21 mouse cellular contexts compared by ENCODE assay signal in the genomic region with DNA sequence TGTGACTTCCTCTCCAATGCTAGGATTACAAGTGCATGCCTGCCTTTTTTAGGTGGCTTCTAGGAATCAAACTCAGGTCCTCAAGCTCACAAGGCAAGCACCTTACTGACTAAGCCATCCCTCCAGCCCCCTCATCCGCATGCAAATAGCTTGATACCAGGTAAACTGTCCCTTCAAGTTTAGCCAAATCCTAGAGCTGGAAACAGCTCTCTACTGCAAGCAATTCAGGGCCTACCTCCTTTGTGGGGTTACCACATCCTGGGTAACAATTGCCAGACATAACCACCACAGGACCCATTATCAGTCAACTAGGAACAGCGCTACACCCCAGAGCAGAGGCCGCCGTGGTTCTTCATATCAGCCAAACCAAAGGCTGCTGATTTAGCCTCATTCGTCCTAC. TPM values are rescaled to one million over a fixed set of nuclear protein-coding genes. Genes with fewer than 3 reads are reported as not detected.
A peak's percentile ranks its signal among the peaks of the same experiment; 100 is the strongest.
DNase-seq lines count a peak whose midpoint lies in the region; ATAC-seq and TF ChIP-seq lines count a peak whose summit lies in the region.
"Had no signal": no experiment of that assay in that cellular context is flagged by ENCODE, and none has a peak within 500 bp of the region (broad histone marks: within the 10 kb centered on the region; RNA-seq: fewer than 3 reads in every experiment).

No protein-coding gene starts in this region.

- intact Hi-C loops in left cerebral cortex, adult 2 months (cut with DNase I) = no loop called here

- H3K4me3 ChIP-seq in heart, embryonic 16.5 days (ENCODE audit: low read length) = no peak overlapping the region
- H3K4me3 ChIP-seq in left cerebral cortex, adult 2 months = no peak overlapping the region
- H3K4me3 ChIP-seq: embryonic facial prominence, embryonic 13.5 days; heart, embryonic 10.5 days; hindbrain, embryonic 13.5 days; intestine, embryonic 15.5 days; limb, embryonic 13.5 days; liver, embryonic 15.5 days had no signal

- no peaks in the 10 kb centered on the region for H3K9me3 ChIP-seq in heart, embryonic 16.5 days (replicated peaks; ENCODE audit: control insufficient read depth, low read length)
- H3K9me3 ChIP-seq: embryonic facial prominence, embryonic 13.5 days; heart, embryonic 10.5 days; hindbrain, embryonic 13.5 days; intestine, embryonic 15.5 days; limb, embryonic 13.5 days; liver, embryonic 15.5 days had no signal

- H3K27me3 ChIP-seq in heart, embryonic 16.5 days (ENCODE audit: control insufficient read depth, insufficient read depth, low read length) = no peaks in the 10 kb centered on the region
- H3K27me3 ChIP-seq: embryonic facial prominence, embryonic 13.5 days; hindbrain, embryonic 13.5 days; intestine, embryonic 15.5 days; limb, embryonic 13.5 days; liver, embryonic 15.5 days had no signal

- WGBS in heart, embryonic 16.5 days = 68% methylated on average over 5 of the region's 5 CpGs

- DNase-seq in heart, postnatal 4 days = no peak
- DNase-seq in thymus, postnatal 36 days = peak; percentile 68 to 69
- no peak for DNase-seq in right cerebral cortex, postnatal 4 days
- DNase-seq in lung, postnatal 36 days = no peak
- no peak for DNase-seq in left cerebral cortex, adult 2 months (ENCODE audit: extremely low spot score in 1 of 2, low spot score in 2 of 2)
- DNase-seq: adrenal gland, adult 2 months; cerebellum, adult 9-10 months; heart, postnatal 10 days; kidney, postnatal 4 days had no signal

- H3K36me3 ChIP-seq in heart, embryonic 16.5 days (ENCODE audit: control insufficient read depth, insufficient read depth) = no peaks in the 10 kb centered on the region
- H3K36me3 ChIP-seq: embryonic facial prominence, embryonic 13.5 days; heart, embryonic 10.5 days; hindbrain, embryonic 13.5 days; intestine, embryonic 15.5 days; limb, embryonic 13.5 days; liver, embryonic 15.5 days had no signal

- peak overlapping the region; percentile 26; the same call in 1 of the 2 replicates for H3K27ac ChIP-seq in heart, embryonic 16.5 days (ENCODE audit: low read length)
- no peak overlapping the region for H3K27ac ChIP-seq in left cerebral cortex, adult 2 months
- H3K27ac ChIP-seq: embryonic facial prominence, embryonic 13.5 days; hindbrain, embryonic 13.5 days; intestine, embryonic 15.5 days; limb, embryonic 13.5 days; liver, embryonic 15.5 days had no signal

- ATAC-seq in heart, embryonic 16.5 days (replicated peaks; ENCODE audit: extremely low read depth, insufficient read depth, low FRiP score) = no peak
- ATAC-seq in granulocyte monocyte progenitor cell, adult 5-6 weeks (replicated peaks; ENCODE audit: poor library complexity, severe bottlenecking) = peak; percentile 52
- 0 out of 2 replicates have a peak, but pooled peaks have one; percentile 43 for ATAC-seq in monocyte, adult 5-6 weeks (replicated peaks; ENCODE audit: insufficient number of reproducible peaks, low FRiP score, low TSS enrichment, poor library complexity, severe bottlenecking)
- ATAC-seq: forebrain, embryonic 16.5 days; intestine, embryonic 15.5 days; midbrain, embryonic 16.5 days had no signal

- no peak for TF ChIP-seq CTCF in left cerebral cortex, adult 2 months (IDR thresholded peaks at IDR 0.05)

- no peaks in the 10 kb centered on the region for H3K4me1 ChIP-seq in heart, embryonic 16.5 days (ENCODE audit: control insufficient read depth, insufficient read depth, low read length)
- H3K4me1 ChIP-seq: heart, embryonic 10.5 days; hindbrain, embryonic 13.5 days; intestine, embryonic 15.5 days; limb, embryonic 13.5 days; liver, embryonic 15.5 days had no signal

- H3K4me2 ChIP-seq in heart, embryonic 16.5 days (ENCODE audit: low read depth, low read length) = no peak overlapping the region
- H3K4me2 ChIP-seq: embryonic facial prominence, embryonic 13.5 days; hindbrain, embryonic 13.5 days; intestine, embryonic 15.5 days; limb, embryonic 13.5 days; liver, embryonic 15.5 days had no signal

- H3K9ac ChIP-seq in heart, embryonic 16.5 days (ENCODE audit: low read length) = no peak overlapping the region
- H3K9ac ChIP-seq: embryonic facial prominence, embryonic 13.5 days; hindbrain, embryonic 13.5 days; intestine, embryonic 15.5 days; limb, embryonic 13.5 days; liver, embryonic 15.5 days had no signal

RNA-seq across cellular contexts. Expression of gene Thy1, which starts 12.1 kb away (rescaled TPM):
- polyA plus RNA-seq in heart, embryonic 16.5 days (2015; fragmentation: Nextera tagmentation; extraction: Ambion mirVana) = 8.7 and 21.5 TPM in 2 replicates
- total RNA-seq in heart, postnatal 4 days (2021) = 10 to 100 TPM; 16.2 to 18.8 TPM
- total RNA-seq in granulocyte monocyte progenitor cell, adult 5-6 weeks (2014; fragmentation: Nextera tagmentation) = 3.3 TPM in 1 of 2 replicates, not detected in the other
- not detected in 2 replicates for total RNA-seq in granulocyte monocyte progenitor cell, adult 5-6 weeks (2017)
- total RNA-seq in monocyte, adult 5-6 weeks (2017) = 14.7 to 67.2 TPM (median 34.3 TPM) in 3 replicates
- total RNA-seq in left cerebral cortex, adult 2 months (2021) = 100 to 1,000 TPM; 838 to 856 TPM
- polyA plus RNA-seq: neural tube, embryonic 11.5 days had no signal

RNA-seq across cellular contexts. Expression of gene Usp2, which starts 35.7 kb away (rescaled TPM):
- 77.5 and 89.6 TPM in 2 replicates for polyA plus RNA-seq in heart, embryonic 16.5 days (2015; fragmentation: Nextera tagmentation; extraction: Ambion mirVana)
- 10 to 100 TPM; 72.6 to 79.0 TPM for total RNA-seq in heart, postnatal 4 days (2021)
- 3.6 and 12.0 TPM in 2 replicates for total RNA-seq in granulocyte monocyte progenitor cell, adult 5-6 weeks (2014; fragmentation: Nextera tagmentation)
- total RNA-seq in granulocyte monocyte progenitor cell, adult 5-6 weeks (2017) = 1.2 and 3.1 TPM in 2 replicates
- total RNA-seq in monocyte, adult 5-6 weeks (2017) = 2.1 to 8.6 TPM (median 5.6 TPM) in 3 replicates
- total RNA-seq in left cerebral cortex, adult 2 months (2021) = 100 to 1,000 TPM in 1 of 2 experiments, 10 to 100 TPM in 1; 99.3 to 120 TPM

Comparison
In these comparisons a context has a peak if more than half of its experiments do, and no peak if none do; other contexts are left out.
1. DNase-seq: peak in thymus, postnatal 36 days (2 of 2); none in heart, postnatal 4 days (single experiment), right cerebral cortex, postnatal 4 days (single experiment), lung, postnatal 36 days (single experiment) and left cerebral cortex, adult 2 months (0 of 2).
2. RNA of gene Thy1, which starts 12.1 kb away (total RNA-seq): 838 to 856 TPM in left cerebral cortex, adult 2 months; 14.7 to 67.2 TPM in monocyte, adult 5-6 weeks, 16.2 to 18.8 TPM in heart, postnatal 4 days and 3.3 TPM in granulocyte monocyte progenitor cell, adult 5-6 weeks; every median in the first group is over 10 times any median in the second.